Mouse (Mus musculus) kidney, adult 2 months (tissue): ENCODE measurements at regions not wholly inside any gene's neighbourhood (a gene's known extent, or its start where the extent isn't known, plus 50 kb on each side); places are given as distances from the start of the nearest gene placed in this dataset.

Experiments
- DNase-seq: peaks from one replicate; pipeline ENCODE4 v3.0.0; 2021
- H3K27ac ChIP-seq: fragments of 200-500 bp; 2 replicates; pipeline ENCODE4 v1.5.1; 2012; ENCODE audit warnings: low read depth, low read length, control low read depth, inconsistent platforms; ENCODE audit not compliant: insufficient read depth
- H3K27me3 ChIP-seq: fragments of 200-500 bp; replicated peaks from 2 replicates; pipeline ENCODE4 v1.6.1; 2012; ENCODE audit warnings: mild to moderate bottlenecking, moderate library complexity, low read length, inconsistent platforms; ENCODE audit not compliant: control insufficient read depth, insufficient read depth
- H3K36me3 ChIP-seq: fragments of 200-500 bp; 2 replicates; pipeline ENCODE4 v1.6.1; 2012; ENCODE audit warnings: mild to moderate bottlenecking, moderate library complexity, low read length, inconsistent platforms; ENCODE audit not compliant: control insufficient read depth, insufficient read depth
- H3K4me1 ChIP-seq: fragments of 200-500 bp; 2 replicates; pipeline ENCODE4 v1.6.1; 2011; ENCODE audit warnings: low read length; ENCODE audit not compliant: control insufficient read depth, insufficient read depth
- H3K4me3 ChIP-seq: fragments of 200-500 bp; 2 replicates; pipeline ENCODE4 v1.5.1; 2011; ENCODE audit warnings: mild to moderate bottlenecking, low read depth, low read length, control low read depth; ENCODE audit not compliant: insufficient read depth
- CTCF ChIP-seq: fragments of 200-500 bp; conservative IDR thresholded peaks from 2 replicates; pipeline ENCODE4 v1.5.1; 2011; ENCODE audit warnings: low read depth, mild to moderate bottlenecking, control low read depth, low read length, moderate library complexity, mixed read lengths; ENCODE audit not compliant: insufficient read depth, insufficient read length
- POLR2A ChIP-seq: fragments of 200-500 bp; IDR thresholded peaks from one replicate; pipeline ENCODE4 v1.6.1; 2011; ENCODE audit warnings: low read depth, low read length, control low read depth
- WGBS: fragments of 180-500 bp; shearing (Covaris S2); methylation state at CpG from one replicate; pipeline ENCODE4 v1.1.7; 2018; 5-methylcytosine and 5-hydroxymethylcytosine counted together

- no peak for TF ChIP-seq POLR2A
- no peak for TF ChIP-seq CTCF
- Histone ChIP-seq H3K4me3 (no peak overlapping the region), H3K27ac (no peak overlapping the region), H3K27me3 (no peaks in the 10 kb centered on the region), H3K4me1 (no peaks in the 10 kb centered on the region), H3K36me3 (no peaks in the 10 kb centered on the region)
- 86% methylated on average over 2 of the region's 2 CpGs for WGBS
- DNase-seq, result no peak
These were observed 77.6 kb upstream of the Kctd3 start for GRCm38 (mm10) chr1:189085245-189085644.

- no peak overlapping the region for H3K27ac ChIP-seq
These were observed 73.6 kb upstream of the Kctd3 start for GRCm38 (mm10) chr1:189081267-189081666.

GRCm38 (mm10) chr1:189080797-189081196, 73.2 kb upstream of the Kctd3 start:
- no peak for TF ChIP-seq POLR2A
- peak; percentile 72 for TF ChIP-seq CTCF
- no peaks in the 10 kb centered on the region for H3K4me1 ChIP-seq
- 21% methylated on average over 9 of the region's 9 CpGs for WGBS
- no peak overlapping the region for H3K4me3 ChIP-seq
- peak; percentile 20 for DNase-seq
- H3K27me3 ChIP-seq, result 0 out of 2 replicates have a peak, but pooled peaks cover 1% of the 10 kb centered on the region
- H3K27ac ChIP-seq, result no peak overlapping the region
- no peaks in the 10 kb centered on the region for H3K36me3 ChIP-seq

More at GRCm38 (mm10) chr1:189081267-189081666, 73.6 kb upstream of the Kctd3 start:
- TF ChIP-seq CTCF (no peak), POLR2A (no peak)
- no peaks in the 10 kb centered on the region for H3K36me3 ChIP-seq
- H3K4me3 ChIP-seq, result no peak overlapping the region
- no peak for DNase-seq
- WGBS, result 35% methylated on average over 2 of the region's 2 CpGs
- H3K27me3 ChIP-seq, result 0 out of 2 replicates have a peak, but pooled peaks cover 1% of the 10 kb centered on the region
- H3K4me1 ChIP-seq, result no peaks in the 10 kb centered on the region

GRCm38 (mm10) chr1:189079451-189080410, 72.1 kb upstream of the Kctd3 start:
- no peaks in the 10 kb centered on the region for H3K4me1 ChIP-seq
- H3K27ac ChIP-seq, result no peak overlapping the region
- H3K4me3 ChIP-seq, result no peak overlapping the region
- no peak for TF ChIP-seq CTCF
- TF ChIP-seq POLR2A, result no peak
- WGBS, result 65% methylated on average over 11 of the region's 11 CpGs
- H3K36me3 ChIP-seq, result no peaks in the 10 kb centered on the region
- DNase-seq, result no peak
- 0 out of 2 replicates have a peak, but pooled peaks cover 1% of the 10 kb centered on the region for H3K27me3 ChIP-seq

- H3K36me3 ChIP-seq, result no peaks in the 10 kb centered on the region
- TF ChIP-seq POLR2A (no peak), CTCF (no peak)
- H3K4me3 ChIP-seq, result no peak overlapping the region
- no peak overlapping the region for H3K27ac ChIP-seq
- 66% methylated on average over 5 of the region's 5 CpGs for WGBS
- H3K4me1 ChIP-seq, result no peaks in the 10 kb centered on the region
- H3K27me3 ChIP-seq, result 0 out of 2 replicates have a peak, but pooled peaks cover 1% of the 10 kb centered on the region
- no peak for DNase-seq
These were observed 70.2 kb upstream of the Kctd3 start for GRCm38 (mm10) chr1:189077861-189078260.

GRCm38 (mm10) chr1:189076276-189076675, 68.6 kb upstream of the Kctd3 start:
- Histone ChIP-seq H3K27ac (no peak overlapping the region), H3K27me3 (0 out of 2 replicates have a peak, but pooled peaks cover 1% of the 10 kb centered on the region), H3K36me3 (no peaks in the 10 kb centered on the region), H3K4me3 (no peak overlapping the region), H3K4me1 (no peaks in the 10 kb centered on the region)
- 64% methylated on average over 4 of the region's 4 CpGs for WGBS
- TF ChIP-seq POLR2A (no peak), CTCF (no peak)
- DNase-seq, result peak; percentile 13

- no peaks in the 10 kb centered on the region for H3K4me1 ChIP-seq
- H3K4me3 ChIP-seq, result no peak overlapping the region
- H3K27ac ChIP-seq, result no peak overlapping the region
- 53% methylated on average over 13 of the region's 13 CpGs for WGBS
- H3K36me3 ChIP-seq, result no peaks in the 10 kb centered on the region
- 0 out of 2 replicates have a peak, but pooled peaks cover 1% of the 10 kb centered on the region for H3K27me3 ChIP-seq
- peak; percentile 43 for DNase-seq
- TF ChIP-seq POLR2A, result no peak
These were observed 68.0 kb upstream of the Kctd3 start for GRCm38 (mm10) chr1:189075671-189076070.
